Mouse (Mus musculus) neural tube, embryonic 11.5 days (tissue): Measurements from ENCODE around the gene Thyn1. TPM values are rescaled to one million over a fixed set of nuclear protein-coding genes. Genes with fewer than 3 reads are reported as not detected.

ENCODE experiments used
- ATAC-seq: fragments of 200-750 bp; cut with Nextera tagmentation; 2 replicates; pipeline ENCODE4 v1.8.0; 2017; ENCODE audit warnings: moderate number of reproducible peaks, mild to moderate bottlenecking, moderate TSS enrichment, moderate library complexity; ENCODE audit not compliant: insufficient read depth, low FRiP score, low TSS enrichment
- DNase-seq: peaks from one replicate; pipeline ENCODE4 v3.0.0-alpha.2; 2015; ENCODE audit warnings: low spot score
- H3K27ac ChIP-seq: fragments of 300-500 bp; sonication (generic); 2 replicates; pipeline ENCODE4 v1.5.1; 2014; ENCODE audit warnings: low read depth, mild to moderate bottlenecking, low read length
- H3K27me3 ChIP-seq: fragments of 300-500 bp; sonication (generic); 2 replicates; pipeline ENCODE4 v1.6.1; 2014; ENCODE audit warnings: mild to moderate bottlenecking, low read length, mixed read lengths; ENCODE audit not compliant: control insufficient read depth, insufficient read depth
- H3K36me3 ChIP-seq: fragments of 300-500 bp; sonication (generic); 2 replicates; pipeline ENCODE4 v1.6.1; 2014; ENCODE audit warnings: mild to moderate bottlenecking, low read length, moderate library complexity, mixed read lengths; ENCODE audit not compliant: control insufficient read depth, insufficient read depth
- H3K4me1 ChIP-seq: fragments of 300-500 bp; sonication (generic); 2 replicates; pipeline ENCODE4 v1.6.1; 2014; ENCODE audit warnings: low read length, mixed read lengths; ENCODE audit not compliant: control insufficient read depth, insufficient read depth
- H3K4me2 ChIP-seq: fragments of 300-500 bp; sonication (generic); 2 replicates; pipeline ENCODE4 v1.6.1; 2014; ENCODE audit warnings: low read depth, mild to moderate bottlenecking, moderate library complexity
- H3K4me3 ChIP-seq: fragments of 300-500 bp; sonication (generic); 2 replicates; pipeline ENCODE4 v1.5.1; 2014; ENCODE audit warnings: low read depth, low read length
- H3K9ac ChIP-seq: fragments of 300-500 bp; sonication (generic); 2 replicates; pipeline ENCODE4 v1.6.1; 2014; ENCODE audit warnings: mild to moderate bottlenecking, low read length
- H3K9me3 ChIP-seq: fragments of 300-500 bp; sonication (generic); 2 replicates; pipeline ENCODE4 v1.6.1; 2016; ENCODE audit warnings: low read length; ENCODE audit not compliant: control insufficient read depth
- WGBS: fragments of 180-500 bp; shearing (Covaris S2); extraction: QIAGEN DNeasy Blood & Tissue Kit; methylation state at CpG from one replicate; pipeline ENCODE4 v1.1.7; 2014; 5-methylcytosine and 5-hydroxymethylcytosine counted together
- polyA plus RNA-seq: library from polyadenylated mRNA; unstranded; fragments of >200 nt; fragmentation: Nextera tagmentation; extraction: Ambion mirVana; gene quantifications from 2 replicates; pipeline ENCODE4 v1.2.1, GENCODE M21; 2014

Thyn1 gene
- polyA plus RNA-seq, 1 experiment from 2014 or later: 139 TPM

GRCm38 (mm10) chr9:26997062-26997461 lies 2.4 kb upstream of the Thyn1 start:
- Histone ChIP-seq H3K4me3 (no peak overlapping the region), H3K4me1 (peaks cover 5% of the 10 kb centered on the region; the same call in 1 of the 2 replicates), H3K36me3 (no peaks in the 10 kb centered on the region), H3K9me3 (no peaks in the 10 kb centered on the region), H3K9ac (no peak overlapping the region), H3K27me3 (no peaks in the 10 kb centered on the region), H3K27ac (no peak overlapping the region), H3K4me2 (no peak overlapping the region)
- WGBS: 84% methylated on average over 3 of the region's 3 CpGs
- no peak for DNase-seq
- ATAC-seq: no peak

GRCm38 (mm10) chr9:26997501-26997900 lies 2.0 kb upstream of the Thyn1 start:
- H3K4me3 ChIP-seq: no peak overlapping the region
- WGBS: 87% methylated on average over 2 of the region's 2 CpGs
- H3K4me2 ChIP-seq: no peak overlapping the region
- ATAC-seq (no peak), DNase-seq (no peak)
- peaks cover 5% of the 10 kb centered on the region; the same call in 1 of the 2 replicates for H3K4me1 ChIP-seq
- H3K27me3 ChIP-seq: no peaks in the 10 kb centered on the region
- H3K27ac ChIP-seq: no peak overlapping the region
- no peak overlapping the region for H3K9ac ChIP-seq
- no peaks in the 10 kb centered on the region for H3K9me3 ChIP-seq
- no peaks in the 10 kb centered on the region for H3K36me3 ChIP-seq

- Histone ChIP-seq H3K4me2 (peak overlapping the region; percentile 78), H3K4me3 (peak overlapping the region; percentile 66), H3K9me3 (no peaks in the 10 kb centered on the region), H3K27ac (no peak overlapping the region), H3K27me3 (no peaks in the 10 kb centered on the region), H3K4me1 (peaks cover 5% of the 10 kb centered on the region; the same call in 1 of the 2 replicates), H3K36me3 (no peaks in the 10 kb centered on the region), H3K9ac (peak overlapping the region; percentile 77)
- WGBS: 4% methylated on average over 29 of the region's 29 CpGs
- ATAC-seq (peak; percentile 63), DNase-seq (no peak)
These were observed 645 bp upstream of the Thyn1 start for GRCm38 (mm10) chr9:26998669-26999460.

- Histone ChIP-seq H3K27me3 (no peaks in the 10 kb centered on the region), H3K27ac (no peak overlapping the region), H3K4me3 (no peak overlapping the region), H3K36me3 (peaks cover 14% of the 10 kb centered on the region), H3K4me2 (no peak overlapping the region), H3K9me3 (no peaks in the 10 kb centered on the region), H3K9ac (no peak overlapping the region), H3K4me1 (0 out of 2 replicates have a peak, but pooled peaks cover 3% of the 10 kb centered on the region)
- ATAC-seq (no peak), DNase-seq (no peak)
- 95% methylated on average over 3 of the region's 3 CpGs for WGBS
These were observed 5.7 kb downstream of the Thyn1 start for GRCm38 (mm10) chr9:27005231-27005630.

GRCm38 (mm10) chr9:27005933-27006332 lies 6.4 kb downstream of the Thyn1 start:
- H3K27ac ChIP-seq: no peak overlapping the region
- 0 out of 2 replicates have a peak, but pooled peaks cover 3% of the 10 kb centered on the region for H3K4me1 ChIP-seq
- H3K4me2 ChIP-seq: no peak overlapping the region
- no peaks in the 10 kb centered on the region for H3K27me3 ChIP-seq
- WGBS: 76% methylated on average over 1 of the region's 1 CpGs
- peaks cover 14% of the 10 kb centered on the region for H3K36me3 ChIP-seq
- ATAC-seq (no peak), DNase-seq (no peak)
- no peak overlapping the region for H3K4me3 ChIP-seq
- H3K9ac ChIP-seq: no peak overlapping the region
- H3K9me3 ChIP-seq: no peaks in the 10 kb centered on the region

GRCm38 (mm10) chr9:27006866-27007265 lies 7.4 kb downstream of the Thyn1 start:
- no peak for ATAC-seq
- H3K27ac ChIP-seq: no peak overlapping the region
- WGBS: 95% methylated on average over 5 of the region's 5 CpGs
- H3K9ac ChIP-seq: no peak overlapping the region
- peaks cover 14% of the 10 kb centered on the region for H3K36me3 ChIP-seq
- no peaks in the 10 kb centered on the region for H3K9me3 ChIP-seq
- H3K27me3 ChIP-seq: no peaks in the 10 kb centered on the region
- no peak for DNase-seq
- no peak overlapping the region for H3K4me3 ChIP-seq
- H3K4me1 ChIP-seq: no peaks in the 10 kb centered on the region
- H3K4me2 ChIP-seq: no peak overlapping the region

GRCm38 (mm10) chr9:27009231-27009630 lies 9.7 kb downstream of the Thyn1 start:
- Histone ChIP-seq H3K27me3 (no peaks in the 10 kb centered on the region), H3K9me3 (no peaks in the 10 kb centered on the region), H3K4me1 (no peaks in the 10 kb centered on the region), H3K4me2 (no peak overlapping the region), H3K27ac (no peak overlapping the region), H3K9ac (no peak overlapping the region), H3K4me3 (no peak overlapping the region), H3K36me3 (peaks cover 18% of the 10 kb centered on the region)
- DNase-seq (no peak), ATAC-seq (no peak)
- WGBS: 84% methylated on average over 5 of the region's 5 CpGs

- ATAC-seq: no peak
- no peak for DNase-seq
- Histone ChIP-seq H3K27ac (no peak overlapping the region), H3K9me3 (no peaks in the 10 kb centered on the region), H3K4me2 (no peak overlapping the region), H3K36me3 (peaks cover 19% of the 10 kb centered on the region), H3K4me3 (no peak overlapping the region), H3K4me1 (no peaks in the 10 kb centered on the region), H3K9ac (no peak overlapping the region), H3K27me3 (no peaks in the 10 kb centered on the region)
- 90% methylated on average over 4 of the region's 4 CpGs for WGBS
These were observed 12.1 kb downstream of the Thyn1 start for GRCm38 (mm10) chr9:27011572-27011971.

- Histone ChIP-seq H3K27me3 (no peaks in the 10 kb centered on the region), H3K27ac (no peak overlapping the region), H3K9me3 (no peaks in the 10 kb centered on the region), H3K9ac (no peak overlapping the region), H3K4me2 (no peak overlapping the region), H3K36me3 (peaks cover 7% of the 10 kb centered on the region; the same call in 1 of the 2 replicates), H3K4me1 (no peaks in the 10 kb centered on the region), H3K4me3 (no peak overlapping the region)
- ATAC-seq (no peak), DNase-seq (no peak)
- 97% methylated on average over 10 of the region's 10 CpGs for WGBS
These were observed 19.5 kb downstream of the Thyn1 start for GRCm38 (mm10) chr9:27018961-27019360.
